Mouse (Mus musculus) limb, embryonic 11.5 days (tissue): ENCODE measurements around the gene Zfp553. TPM values are rescaled to one million over a fixed set of nuclear protein-coding genes. Genes with fewer than 3 reads are reported as not detected.

Experiments
- ATAC-seq: fragments of 200-750 bp; cut with Nextera tagmentation; 2 replicates; pipeline ENCODE4 v1.8.0; 2017; ENCODE audit warnings: low read depth; ENCODE audit not compliant: insufficient number of reproducible peaks, low FRiP score, low TSS enrichment
- DNase-seq: peaks from one replicate; pipeline ENCODE4 v3.0.0-alpha.2; 2015; ENCODE audit warnings: low spot score
- H3K27ac ChIP-seq: fragments of 300-500 bp; sonication (generic); replicated peaks from 2 replicates; pipeline ENCODE4 v1.5.1; 2014; ENCODE audit warnings: low read depth, mild to moderate bottlenecking, low read length
- H3K27me3 ChIP-seq: fragments of 300-500 bp; sonication (generic); 2 replicates; pipeline ENCODE4 v1.6.1; 2014; ENCODE audit warnings: mild to moderate bottlenecking, low read length, mixed read lengths; ENCODE audit not compliant: control insufficient read depth, insufficient read depth
- H3K36me3 ChIP-seq: fragments of 300-500 bp; sonication (generic); 2 replicates; pipeline ENCODE4 v1.6.1; 2014; ENCODE audit warnings: mild to moderate bottlenecking, low read length, moderate library complexity, mixed read lengths; ENCODE audit not compliant: control insufficient read depth, insufficient read depth
- H3K4me1 ChIP-seq: fragments of 300-500 bp; sonication (generic); 2 replicates; pipeline ENCODE4 v1.6.1; 2014; ENCODE audit warnings: low read length, mixed read lengths; ENCODE audit not compliant: control insufficient read depth, insufficient read depth
- H3K4me2 ChIP-seq: fragments of 300-500 bp; sonication (generic); 2 replicates; pipeline ENCODE4 v1.6.1; 2014; ENCODE audit warnings: low read depth, mild to moderate bottlenecking, moderate library complexity; ENCODE audit not compliant: severe bottlenecking
- H3K4me3 ChIP-seq: fragments of 300-500 bp; sonication (generic); 2 replicates; pipeline ENCODE4 v1.5.1; 2014; ENCODE audit warnings: low read depth, low read length
- H3K9ac ChIP-seq: fragments of 300-500 bp; sonication (generic); 2 replicates; pipeline ENCODE4 v1.6.1; 2014; ENCODE audit warnings: mild to moderate bottlenecking, low read length
- H3K9me3 ChIP-seq: fragments of 300-500 bp; sonication (generic); 2 replicates; pipeline ENCODE4 v1.6.1; 2016; ENCODE audit warnings: low read length; ENCODE audit not compliant: control insufficient read depth
- WGBS: fragments of 180-500 bp; shearing (Covaris S2); extraction: QIAGEN DNeasy Blood & Tissue Kit; methylation state at CpG from one replicate; pipeline ENCODE4 v1.1.7; 2014; 5-methylcytosine and 5-hydroxymethylcytosine counted together
- polyA plus RNA-seq: library from polyadenylated mRNA; unstranded; fragments of >200 nt; fragmentation: Nextera tagmentation; extraction: Ambion mirVana; gene quantifications from 2 replicates; pipeline ENCODE4 v1.2.1, GENCODE M21; 2014

The Zfp553 gene
- polyA plus RNA-seq, 1 experiment from 2014 or later, result 29.1 TPM

- no peak overlapping the region for H3K27ac ChIP-seq
- H3K27me3 ChIP-seq, result no peaks in the 10 kb centered on the region
- H3K4me1 ChIP-seq, result 0 out of 2 replicates have a peak, but pooled peaks cover 4% of the 10 kb centered on the region
- DNase-seq (peak; percentile 80), ATAC-seq (peak; percentile 14; the same call in 1 of the 2 replicates)
- 22% methylated on average over 33 of the region's 33 CpGs for WGBS
- 0 out of 2 replicates have a peak overlapping the region, but pooled peaks have one; percentile 3 for H3K9ac ChIP-seq
- no peaks in the 10 kb centered on the region for H3K9me3 ChIP-seq
- H3K36me3 ChIP-seq, result no peaks in the 10 kb centered on the region
- peak overlapping the region; percentile 12; the same call in 1 of the 2 replicates for H3K4me3 ChIP-seq
- H3K4me2 ChIP-seq, result peak overlapping the region; percentile 39
These were observed 17.6 kb upstream of the Zfp553 start for GRCm38 (mm10) chr7:127214981-127215871.

- Histone ChIP-seq H3K9me3 (no peaks in the 10 kb centered on the region), H3K4me2 (no peak overlapping the region), H3K4me1 (0 out of 2 replicates have a peak, but pooled peaks cover 4% of the 10 kb centered on the region), H3K36me3 (no peaks in the 10 kb centered on the region), H3K4me3 (no peak overlapping the region), H3K27ac (no peak overlapping the region), H3K27me3 (no peaks in the 10 kb centered on the region), H3K9ac (no peak overlapping the region)
- DNase-seq (no peak), ATAC-seq (no peak)
- WGBS, result 84% methylated on average over 5 of the region's 5 CpGs
These were observed 16.6 kb upstream of the Zfp553 start for GRCm38 (mm10) chr7:127216307-127216706.

- no peaks in the 10 kb centered on the region for H3K27me3 ChIP-seq
- WGBS, result 86% methylated on average over 6 of the region's 6 CpGs
- H3K36me3 ChIP-seq, result no peaks in the 10 kb centered on the region
- 0 out of 2 replicates have a peak, but pooled peaks cover 4% of the 10 kb centered on the region for H3K4me1 ChIP-seq
- H3K4me3 ChIP-seq, result no peak overlapping the region
- H3K9ac ChIP-seq, result no peak overlapping the region
- ATAC-seq (no peak; the same call in 1 of the 2 replicates), DNase-seq (no peak)
- H3K27ac ChIP-seq, result no peak overlapping the region
- H3K9me3 ChIP-seq, result no peaks in the 10 kb centered on the region; the same call in 1 of the 2 replicates
- no peak overlapping the region for H3K4me2 ChIP-seq
These were observed 15.4 kb upstream of the Zfp553 start for GRCm38 (mm10) chr7:127217475-127217874.

- ATAC-seq, result no peak
- no peak overlapping the region for H3K4me3 ChIP-seq
- 73% methylated on average over 10 of the region's 10 CpGs for WGBS
- DNase-seq, result no peak
- no peaks in the 10 kb centered on the region for H3K27me3 ChIP-seq
- H3K27ac ChIP-seq, result no peak overlapping the region
- H3K4me1 ChIP-seq, result 0 out of 2 replicates have a peak, but pooled peaks cover 4% of the 10 kb centered on the region
- H3K9ac ChIP-seq, result no peak overlapping the region
- H3K9me3 ChIP-seq, result no peaks in the 10 kb centered on the region; the same call in 1 of the 2 replicates
- no peaks in the 10 kb centered on the region for H3K36me3 ChIP-seq
- H3K4me2 ChIP-seq, result no peak overlapping the region
These were observed 14.8 kb upstream of the Zfp553 start for GRCm38 (mm10) chr7:127217901-127218642.

- DNase-seq (no peak), ATAC-seq (no peak)
- Histone ChIP-seq H3K36me3 (no peaks in the 10 kb centered on the region), H3K9ac (no peak overlapping the region), H3K27ac (no peak overlapping the region), H3K4me2 (no peak overlapping the region), H3K9me3 (no peaks in the 10 kb centered on the region; the same call in 1 of the 2 replicates), H3K27me3 (no peaks in the 10 kb centered on the region), H3K4me3 (no peak overlapping the region), H3K4me1 (0 out of 2 replicates have a peak, but pooled peaks cover 4% of the 10 kb centered on the region)
- 87% methylated on average over 4 of the region's 4 CpGs for WGBS
These were observed 14.2 kb upstream of the Zfp553 start for GRCm38 (mm10) chr7:127218670-127219069.

GRCm38 (mm10) chr7:127220440-127220839 is 12.4 kb upstream of the Zfp553 start:
- DNase-seq, result no peak
- no peaks in the 10 kb centered on the region; the same call in 1 of the 2 replicates for H3K9me3 ChIP-seq
- 0 out of 2 replicates have a peak, but pooled peaks cover under 1% of the 10 kb centered on the region for H3K4me1 ChIP-seq
- no peak overlapping the region for H3K9ac ChIP-seq
- H3K4me2 ChIP-seq, result no peak overlapping the region
- no peak for ATAC-seq
- 87% methylated on average over 6 of the region's 6 CpGs for WGBS
- H3K27me3 ChIP-seq, result no peaks in the 10 kb centered on the region
- no peak overlapping the region for H3K4me3 ChIP-seq
- no peaks in the 10 kb centered on the region for H3K36me3 ChIP-seq
- no peak overlapping the region for H3K27ac ChIP-seq

- no peaks in the 10 kb centered on the region for H3K27me3 ChIP-seq
- DNase-seq, result no peak
- H3K4me1 ChIP-seq, result no peaks in the 10 kb centered on the region
- H3K9ac ChIP-seq, result no peak overlapping the region
- no peak overlapping the region for H3K4me2 ChIP-seq
- H3K27ac ChIP-seq, result no peak overlapping the region
- no peaks in the 10 kb centered on the region for H3K36me3 ChIP-seq
- no peaks in the 10 kb centered on the region; the same call in 1 of the 2 replicates for H3K9me3 ChIP-seq
- H3K4me3 ChIP-seq, result no peak overlapping the region
- no peak for ATAC-seq
- WGBS, result 95% methylated on average over 3 of the region's 3 CpGs
These were observed 9.8 kb upstream of the Zfp553 start for GRCm38 (mm10) chr7:127223106-127223505.
